Mouse (Mus musculus): ENCODE measurements around the gene Ece1. TPM values are rescaled to one million over a fixed set of nuclear protein-coding genes. Genes with fewer than 3 reads are reported as not detected.
"Not testable (repeated sequence)": the region's sequence is repeated elsewhere in the genome, so short reads cannot be mapped to it uniquely, and the experiment has no call there.

Gene Ece1
- total RNA-seq (2021) = 10 to 100 TPM; 55.7 to 67.8 TPM
- long read RNA-seq, partial matches to known transcripts = 3 of 21 reads
- long read RNA-seq, other reads (novel, unspliced or antisense) = 18 of 21 reads

DNA sequence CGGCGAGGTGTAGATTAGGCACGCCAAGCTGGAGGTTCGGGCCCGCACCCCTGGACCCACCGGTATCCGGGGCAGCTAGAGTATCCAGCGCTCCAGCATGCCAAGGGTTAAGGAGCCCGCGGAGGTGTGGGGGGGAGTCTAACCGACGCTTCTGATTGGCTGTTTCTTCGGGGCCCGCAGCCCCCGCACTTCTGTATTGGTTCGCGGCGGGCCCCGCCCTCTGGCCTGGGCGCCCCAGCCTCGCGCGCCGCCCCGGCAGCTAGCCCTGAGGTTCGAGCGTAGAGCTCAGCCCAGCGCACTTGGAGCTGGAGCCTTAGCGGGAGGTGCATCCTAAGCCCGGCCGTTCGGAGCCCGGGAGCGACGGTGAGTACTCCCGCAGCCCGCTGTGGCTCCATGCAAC lies at the start of gene Ece1:
Gene Ece1 (plus strand): TSS at position 219 of the 400 bp plus-strand sequence.
- peak; percentile 88 to 91 for DNase-seq (ENCODE audit: low spot score in 2 of 2)

DNA sequence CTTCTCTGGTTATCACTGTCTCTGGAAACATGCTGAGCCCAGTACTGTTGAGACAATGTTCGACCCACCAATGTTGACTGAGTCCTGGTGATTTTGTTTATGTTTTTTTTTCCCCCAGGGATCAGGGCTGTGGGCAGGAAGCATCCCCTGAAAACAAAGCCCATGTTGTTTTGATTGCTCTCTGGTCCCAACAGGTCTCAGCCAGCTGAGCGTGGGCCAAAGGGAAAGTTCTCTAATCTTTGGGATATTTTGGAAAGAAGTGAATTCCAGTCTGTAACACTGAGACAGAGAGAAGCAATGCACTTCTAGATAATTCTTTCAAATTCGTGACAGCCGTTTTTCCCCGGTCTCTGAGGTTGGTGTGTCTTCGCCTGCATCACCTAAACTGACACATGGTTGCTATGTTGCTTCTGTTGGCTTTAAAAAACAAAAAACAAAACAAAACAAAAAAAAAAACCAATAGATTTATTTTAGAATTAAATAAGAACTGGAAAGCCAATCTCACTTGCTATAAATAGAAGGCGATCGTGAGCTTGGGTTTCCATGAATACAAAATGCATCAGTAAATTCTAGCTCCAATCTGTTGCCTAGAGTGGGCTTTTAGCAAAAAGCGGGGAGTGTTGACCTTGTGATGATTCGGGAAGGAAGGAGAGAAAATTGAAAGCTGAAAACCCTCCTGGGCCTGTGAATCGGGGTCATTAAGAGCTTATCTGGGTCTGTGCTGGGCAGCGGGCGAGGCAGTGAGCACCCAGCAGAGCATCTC lies 48.9 kb upstream of the Ece1 start:
- no peak for DNase-seq (ENCODE audit: low spot score in 2 of 2)

DNA sequence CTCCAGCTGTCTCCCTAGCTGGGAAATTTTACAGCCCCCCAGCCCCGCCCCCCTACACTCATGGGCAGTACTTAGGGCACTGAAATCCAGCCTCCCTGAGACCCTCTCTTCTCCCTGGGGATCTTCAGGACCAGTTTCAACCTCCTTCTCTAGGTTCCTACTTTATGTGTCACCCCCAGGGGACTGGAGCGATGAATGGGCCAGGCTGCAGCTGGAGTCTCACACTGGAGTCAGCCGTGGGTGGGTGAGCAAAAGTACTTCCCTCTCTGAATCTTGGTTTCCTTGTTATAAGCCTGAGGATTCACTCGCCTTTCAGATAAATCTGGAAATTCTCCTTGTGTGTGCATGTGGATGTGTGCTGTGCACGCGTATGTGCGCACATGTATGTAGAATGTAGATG lies 47.9 kb upstream of the Ece1 start:
- DNase-seq (ENCODE audit: low spot score in 2 of 2) = no peak

DNA sequence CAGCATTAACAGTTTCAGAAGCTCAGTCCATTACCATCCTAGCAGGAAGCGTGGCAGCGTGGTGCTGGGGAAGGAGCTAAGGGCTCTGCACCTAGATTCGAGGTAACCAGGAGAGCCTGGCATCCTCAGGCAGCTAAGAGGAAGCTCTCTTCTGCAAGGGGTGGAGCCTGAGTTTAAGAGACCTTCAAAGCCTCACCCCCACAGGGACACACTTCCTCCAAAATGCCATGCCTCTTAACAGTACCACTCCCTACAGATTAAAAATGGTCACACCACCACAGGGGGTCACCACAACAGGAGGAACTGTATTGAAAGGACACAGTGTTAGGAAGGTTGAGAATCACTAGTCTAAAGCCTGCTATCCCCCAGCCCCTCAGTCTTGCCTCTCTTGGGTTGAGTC lies 46.6 kb upstream of the Ece1 start:
- no peak for DNase-seq (ENCODE audit: low spot score in 2 of 2)

DNA sequence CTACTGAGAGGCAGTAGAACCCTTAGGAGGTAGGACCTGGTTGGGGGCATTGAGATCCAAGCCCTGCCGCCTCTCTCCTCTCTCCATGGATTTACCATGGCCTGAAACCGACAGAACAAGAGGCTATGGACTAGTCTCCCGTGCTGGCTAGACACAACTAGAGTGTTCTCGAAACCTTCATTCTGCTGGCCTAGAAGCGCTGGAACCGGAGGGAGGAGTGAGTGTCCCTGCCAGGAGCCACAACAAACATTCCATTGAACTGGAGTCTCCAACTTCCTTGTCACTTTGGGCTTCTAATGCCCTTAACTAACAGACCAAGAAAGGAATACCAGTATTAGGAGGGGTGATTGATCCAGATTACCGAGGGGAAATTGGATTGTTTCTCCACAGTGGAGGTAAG lies 45.8 kb upstream of the Ece1 start:
- no peak for DNase-seq (ENCODE audit: low spot score in 2 of 2)

DNA sequence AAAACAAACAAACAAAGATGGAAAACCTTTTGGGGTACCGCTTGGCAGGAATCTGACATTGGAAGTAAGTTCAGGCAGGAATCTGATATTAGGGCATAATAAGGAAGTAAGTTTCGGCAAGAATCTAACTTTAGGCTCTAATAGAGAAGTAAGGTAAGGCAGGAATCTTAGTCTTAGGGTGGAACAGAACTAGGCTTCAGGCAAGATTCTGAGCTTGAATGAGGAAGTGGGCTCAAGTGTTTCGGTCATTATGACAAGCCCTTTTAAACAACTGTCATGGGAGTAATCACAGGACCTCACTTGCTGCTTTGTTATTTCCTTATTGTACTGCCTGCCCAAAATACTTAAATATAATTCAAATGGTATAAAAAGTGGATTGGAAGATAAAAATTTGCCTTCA lies 43.7 kb upstream of the Ece1 start:
- DNase-seq (ENCODE audit: low spot score in 2 of 2) = no peak

DNA sequence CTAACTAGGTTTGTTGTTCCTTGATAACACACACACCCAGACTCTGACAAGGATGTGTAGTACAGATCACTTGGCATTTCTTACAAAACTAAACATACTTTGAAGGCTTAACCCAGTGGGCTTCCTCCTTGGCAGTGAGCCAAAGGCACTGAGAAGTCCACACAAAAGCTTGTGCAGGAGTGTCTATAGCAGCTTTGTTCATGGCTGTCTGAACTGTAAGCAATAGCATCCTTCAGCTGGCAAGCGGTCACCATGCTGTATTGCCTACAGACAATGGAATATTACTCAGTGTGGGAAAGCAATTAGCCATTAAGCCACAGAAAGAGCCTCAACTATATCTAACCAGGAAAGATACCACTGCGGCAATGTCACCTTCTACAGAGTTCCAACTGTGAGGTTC lies 42.5 kb upstream of the Ece1 start:
- no peak for DNase-seq (ENCODE audit: low spot score in 2 of 2)

DNA sequence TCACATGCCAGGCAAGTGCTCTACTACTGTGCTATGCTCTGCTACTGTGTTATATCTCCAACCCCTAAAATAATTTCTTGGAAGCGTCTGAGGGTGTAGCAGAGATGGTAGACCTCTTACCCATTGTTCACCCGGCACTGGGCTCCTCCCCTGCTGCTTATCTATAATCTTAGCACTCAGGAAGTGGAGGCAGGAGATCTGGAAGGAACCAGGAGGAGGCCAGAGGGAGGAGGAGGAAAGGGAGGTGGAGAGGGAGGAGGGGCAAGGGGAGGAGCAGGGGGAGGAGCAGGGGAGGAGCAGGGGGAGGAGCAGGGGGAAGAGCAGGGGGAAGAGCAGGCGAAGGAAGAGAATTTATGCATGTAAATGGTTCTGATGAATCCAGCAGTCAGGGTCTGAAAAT lies 41.3 kb upstream of the Ece1 start:
- no peak for DNase-seq (ENCODE audit: low spot score in 2 of 2)

DNA sequence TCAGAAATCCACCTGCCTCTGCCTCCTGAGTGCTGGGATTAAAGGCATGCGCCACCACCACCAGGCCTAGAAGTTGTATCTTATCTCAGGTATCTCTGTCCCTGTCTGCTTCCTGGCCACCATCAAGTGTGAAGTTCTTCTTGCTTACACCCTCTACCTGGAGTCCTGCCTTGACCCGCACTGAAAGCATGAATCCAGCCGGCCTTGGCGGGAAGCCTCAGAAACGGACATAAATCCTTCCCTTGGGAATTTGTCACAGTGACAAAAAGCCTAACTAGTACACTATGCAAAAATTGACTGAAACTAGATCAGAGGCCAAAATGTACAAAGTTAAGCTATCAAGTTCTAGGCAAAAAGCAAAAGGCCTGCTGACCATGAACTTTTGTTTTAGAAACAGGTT lies 39.5 kb upstream of the Ece1 start:
- DNase-seq (ENCODE audit: low spot score in 2 of 2) = no peak

DNA sequence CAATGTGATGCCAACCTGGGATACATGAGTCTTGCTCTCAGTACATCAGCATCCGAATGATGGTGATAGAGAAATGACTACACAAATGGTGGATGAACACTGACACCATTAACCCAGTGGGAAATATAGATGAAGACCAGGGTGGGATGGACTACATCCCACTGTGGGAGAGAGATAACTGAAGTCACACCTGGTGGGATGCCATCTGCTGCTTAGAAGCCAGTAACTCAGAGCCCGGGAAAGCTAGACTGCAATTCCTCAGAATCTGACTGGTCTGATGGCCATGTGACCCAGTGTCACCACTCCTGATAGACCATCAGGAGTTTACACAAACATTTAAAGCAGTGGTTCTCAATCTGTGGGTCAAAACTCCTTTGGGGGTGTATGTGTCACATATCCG lies 38.5 kb upstream of the Ece1 start:
- DNase-seq (ENCODE audit: low spot score in 2 of 2) = no peak

DNA sequence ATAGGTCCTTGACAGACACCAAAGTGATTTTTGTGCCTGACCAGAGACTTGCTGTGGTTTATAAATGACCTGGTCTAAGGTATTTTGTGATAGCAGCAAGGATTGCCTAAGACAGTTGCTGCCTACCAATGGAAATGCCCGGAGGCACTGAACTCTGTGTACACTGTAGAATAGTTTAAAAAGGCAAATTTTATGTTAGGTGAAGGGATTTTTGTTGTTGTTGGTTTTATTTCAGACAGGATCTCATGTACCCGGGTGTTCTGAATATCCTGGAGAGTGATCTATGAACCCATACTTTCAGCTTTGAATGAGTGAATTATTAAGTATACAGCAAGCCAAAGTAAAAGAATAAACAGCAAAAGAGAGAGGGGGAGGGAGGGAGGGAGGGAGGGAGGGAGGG lies 37.2 kb upstream of the Ece1 start:
- no peak for DNase-seq (ENCODE audit: low spot score in 2 of 2)

DNA sequence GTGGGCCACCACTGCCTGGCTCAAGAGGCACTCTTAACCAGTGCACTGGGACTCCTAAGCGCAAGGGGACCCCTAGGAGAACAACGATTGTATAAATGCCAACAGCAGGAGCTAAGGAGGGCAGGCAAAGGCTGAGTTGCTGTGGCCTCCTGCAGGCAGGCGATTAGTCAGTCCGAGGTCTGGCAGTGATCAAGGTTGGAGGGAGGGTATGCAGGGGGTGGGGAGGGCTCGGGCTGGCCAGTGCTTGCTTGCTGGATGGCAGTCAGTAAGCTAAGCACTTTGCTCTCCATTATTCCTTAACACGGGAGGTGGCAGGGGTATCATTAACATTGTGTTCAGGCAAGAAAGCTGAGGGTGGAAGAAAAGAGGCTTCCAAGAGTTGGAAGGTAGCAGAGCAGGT lies 31.7 kb upstream of the Ece1 start:
- no peak for DNase-seq (ENCODE audit: low spot score in 2 of 2)

DNA sequence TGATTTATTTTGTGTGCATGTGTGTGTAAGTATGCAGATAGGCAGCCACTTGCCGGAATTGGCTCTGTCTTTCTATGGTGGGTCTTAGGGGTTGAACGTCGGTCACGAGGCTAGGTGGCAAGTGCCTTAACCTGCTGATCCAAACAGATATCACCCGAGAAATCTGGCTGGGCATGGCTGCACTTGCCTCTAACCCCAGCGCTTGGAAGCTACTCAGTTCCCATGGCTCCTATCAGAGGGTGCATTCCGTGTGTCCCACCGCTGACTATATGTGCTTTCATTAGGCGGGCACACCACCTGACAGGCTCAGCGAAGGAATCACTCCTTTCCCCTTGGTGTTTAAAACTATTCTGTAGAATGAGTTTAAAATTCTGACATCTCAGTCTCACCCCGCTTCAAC lies 30.4 kb upstream of the Ece1 start:
- no peak for DNase-seq (ENCODE audit: low spot score in 2 of 2)

DNA sequence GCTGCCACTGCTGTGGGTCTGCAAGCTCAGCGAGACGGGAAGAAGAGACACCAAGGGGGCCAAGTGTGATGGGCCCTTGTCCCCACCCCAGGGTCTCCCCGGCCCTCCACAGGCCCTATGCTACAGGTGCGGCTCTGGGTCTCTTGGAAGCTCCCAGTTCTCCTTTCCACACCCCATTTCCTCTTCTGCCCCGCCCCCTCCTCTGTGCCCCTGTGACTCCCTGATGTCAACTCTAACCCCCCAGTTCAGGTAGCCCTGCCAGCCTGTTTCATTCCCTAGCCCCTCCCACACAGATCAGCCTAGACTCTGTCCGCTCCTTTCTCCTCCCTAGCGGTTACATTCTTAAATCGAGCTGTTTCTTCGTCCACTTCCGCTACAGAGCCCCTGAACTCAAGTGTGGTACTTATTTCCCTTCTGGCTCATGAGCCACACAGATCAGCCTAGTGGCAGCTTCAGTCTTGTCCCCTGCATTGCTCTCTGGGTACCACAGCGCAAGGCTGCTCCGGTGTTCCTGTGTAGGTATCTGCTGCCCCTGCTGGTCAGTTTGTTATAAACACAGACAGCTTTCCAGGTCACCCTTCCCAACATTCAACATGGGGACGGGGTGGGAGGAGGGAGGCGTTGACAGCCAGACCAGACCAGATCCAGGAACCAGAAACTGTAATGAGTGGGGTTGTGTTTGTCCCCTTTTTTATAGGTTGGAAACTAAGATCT lies 26.3 kb upstream of the Ece1 start:
- peak; percentile 82 to 88 for DNase-seq (ENCODE audit: low spot score in 2 of 2)

DNA sequence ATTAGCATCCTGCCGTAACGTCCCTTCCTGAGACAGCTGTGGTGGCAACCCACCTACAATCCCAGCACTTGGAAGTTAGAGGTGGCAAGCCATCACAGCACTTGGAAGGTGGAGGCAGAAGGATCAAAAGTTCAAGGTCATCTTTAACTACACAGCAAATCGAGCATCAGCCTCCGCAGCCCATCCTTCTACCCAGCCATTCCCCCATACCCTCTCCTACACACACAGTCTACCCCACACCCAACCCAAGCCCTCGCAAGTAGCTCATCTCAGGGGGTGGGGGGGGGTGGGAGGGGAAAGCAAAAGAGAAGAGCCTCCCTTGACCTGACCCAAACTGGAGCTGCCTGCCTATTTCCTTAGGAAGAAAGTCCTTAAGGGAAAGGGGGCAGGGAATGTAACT lies 25.3 kb upstream of the Ece1 start:
- no peak for DNase-seq (ENCODE audit: low spot score in 2 of 2)

DNA sequence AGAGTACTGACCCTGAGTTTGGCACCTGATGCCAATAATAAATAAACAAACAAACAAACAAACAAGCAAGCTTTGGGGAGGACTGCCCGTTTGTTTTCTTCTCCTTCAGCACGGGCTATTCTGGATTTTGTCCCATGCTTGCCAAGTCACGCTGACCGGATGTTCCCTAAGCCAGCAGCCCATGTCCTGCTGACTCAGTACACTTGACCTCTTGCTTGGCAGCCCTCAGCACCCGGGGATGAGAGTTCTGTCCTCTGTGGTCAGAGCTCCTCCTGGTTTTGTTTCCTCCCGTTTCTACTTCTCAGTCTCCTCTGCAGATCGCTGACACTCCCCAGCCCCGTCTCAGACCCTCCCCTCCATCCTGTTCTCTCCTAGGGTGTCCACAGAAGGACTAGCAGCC lies 24.2 kb upstream of the Ece1 start:
- DNase-seq (ENCODE audit: low spot score in 2 of 2) = no peak

DNA sequence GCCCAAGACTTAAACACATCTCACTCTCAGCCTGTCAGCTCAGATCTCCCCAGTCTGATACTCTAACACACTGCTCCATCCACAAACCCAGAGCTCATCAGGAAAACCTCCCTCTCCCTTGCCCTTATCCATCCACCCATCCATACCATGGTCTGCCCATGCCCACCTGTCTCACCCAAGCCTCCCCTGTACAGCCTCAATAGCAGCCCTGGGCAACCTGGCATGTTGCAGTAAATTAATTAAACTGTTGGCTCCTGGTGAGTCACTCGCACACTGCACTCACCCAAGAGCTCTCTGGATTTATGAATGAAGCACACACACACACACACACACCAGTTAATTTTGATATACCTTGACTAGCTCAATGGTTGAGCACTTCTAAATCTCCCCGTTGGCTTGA lies 23.2 kb upstream of the Ece1 start:
- DNase-seq (ENCODE audit: low spot score in 2 of 2) = no peak

DNA sequence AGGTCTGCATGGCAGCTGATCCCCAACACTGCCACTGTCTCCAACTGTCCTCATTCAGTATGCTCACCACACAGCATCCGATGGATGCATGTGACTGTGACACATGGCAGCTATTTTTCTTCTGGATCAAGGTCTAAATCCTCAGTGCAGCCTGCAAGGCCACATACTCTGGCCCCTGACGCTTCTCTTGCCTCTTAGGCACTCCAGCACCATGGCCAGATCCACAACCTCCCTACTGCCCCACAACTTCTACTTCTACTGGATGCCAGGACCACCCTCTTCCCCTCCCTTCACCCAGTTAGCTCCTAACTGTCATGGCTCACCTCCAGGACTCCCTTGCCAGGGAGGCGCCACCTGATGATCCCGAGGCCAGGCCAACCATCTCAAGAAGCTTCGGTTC lies 22.6 kb upstream of the Ece1 start:
- no peak for DNase-seq (ENCODE audit: low spot score in 2 of 2)

DNA sequence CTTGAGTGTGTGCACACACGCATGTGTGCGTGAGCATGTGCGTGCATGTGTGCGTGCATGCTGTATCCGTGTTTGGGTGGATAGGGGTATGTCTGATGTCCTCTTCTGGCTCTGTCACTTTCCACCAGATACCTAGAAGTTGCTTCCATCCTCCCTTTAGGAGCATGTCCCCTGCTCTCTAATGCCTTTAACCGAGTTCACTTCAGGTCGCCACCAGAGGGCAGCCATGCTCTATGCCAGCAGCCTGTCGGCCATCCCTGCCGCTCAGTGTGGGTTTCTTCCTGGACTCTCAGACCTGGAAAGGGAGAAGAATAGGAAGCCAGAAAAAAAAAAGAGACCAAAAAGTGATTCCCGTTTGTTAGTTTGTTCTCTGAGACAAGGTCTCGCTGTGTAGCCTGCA lies 17.4 kb upstream of the Ece1 start:
- peak; percentile 76 to 85 for DNase-seq (ENCODE audit: low spot score in 2 of 2)

DNA sequence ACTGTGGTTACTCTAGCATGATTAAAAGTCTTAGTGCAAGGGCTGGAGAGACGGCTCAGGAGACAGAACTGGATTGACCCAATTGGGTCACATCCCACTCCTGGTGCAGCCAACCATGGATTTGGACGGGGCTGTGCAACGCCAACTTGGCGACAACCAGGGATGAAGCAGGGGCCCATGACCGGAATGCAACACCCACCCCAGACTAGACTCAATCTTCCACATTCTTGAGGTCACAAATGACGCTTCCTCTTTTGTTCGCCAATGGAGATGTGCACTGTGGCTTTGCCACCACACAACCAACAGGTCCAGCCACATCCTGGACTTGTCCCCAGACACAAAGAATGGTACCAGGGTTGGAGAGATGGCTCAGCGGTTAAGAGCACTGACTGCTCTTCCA lies 14.4 kb upstream of the Ece1 start:
- DNase-seq (ENCODE audit: low spot score in 2 of 2) = not testable (repeated sequence)

DNA sequence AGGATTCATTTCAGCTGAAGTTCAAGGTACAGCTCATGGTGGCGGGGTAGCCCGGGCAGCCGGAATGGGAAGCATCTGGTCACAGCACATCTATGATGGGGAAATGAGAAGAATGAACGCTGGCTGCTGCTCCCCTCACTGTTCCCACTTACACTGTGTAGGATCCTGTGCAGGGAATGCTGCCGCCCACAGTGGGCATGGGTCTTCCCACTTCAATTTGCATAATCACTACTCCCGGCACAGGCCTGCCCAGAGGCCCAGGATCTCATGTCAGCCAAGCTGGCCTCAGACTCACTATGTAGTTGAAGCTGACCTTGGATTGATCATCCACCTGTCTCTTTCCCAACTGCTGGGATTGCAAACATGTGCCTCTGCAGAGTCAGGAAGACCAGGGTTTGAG lies 11.9 kb upstream of the Ece1 start:
- no peak for DNase-seq (ENCODE audit: low spot score in 2 of 2)

DNA sequence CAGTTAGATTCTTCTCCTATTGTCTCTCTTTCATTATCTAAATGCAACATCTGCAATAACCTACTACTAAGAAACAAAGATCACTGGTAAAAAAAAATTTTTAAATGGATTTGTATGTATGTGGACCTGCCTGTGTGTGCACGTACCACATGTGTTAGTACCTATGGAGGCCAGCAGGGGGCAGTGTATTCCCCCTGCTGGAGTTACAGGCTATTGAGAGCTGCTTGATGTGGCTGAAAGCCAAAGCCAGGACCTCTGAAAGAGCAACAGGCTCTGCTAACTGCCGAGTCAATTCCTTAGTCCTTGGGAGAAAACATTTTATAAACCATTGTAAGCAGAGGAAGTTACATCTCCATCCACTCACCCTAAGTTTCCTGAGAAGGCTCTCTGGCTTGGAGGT lies 10.6 kb upstream of the Ece1 start:
- peak; percentile 46 to 59 for DNase-seq (ENCODE audit: low spot score in 2 of 2)

DNA sequence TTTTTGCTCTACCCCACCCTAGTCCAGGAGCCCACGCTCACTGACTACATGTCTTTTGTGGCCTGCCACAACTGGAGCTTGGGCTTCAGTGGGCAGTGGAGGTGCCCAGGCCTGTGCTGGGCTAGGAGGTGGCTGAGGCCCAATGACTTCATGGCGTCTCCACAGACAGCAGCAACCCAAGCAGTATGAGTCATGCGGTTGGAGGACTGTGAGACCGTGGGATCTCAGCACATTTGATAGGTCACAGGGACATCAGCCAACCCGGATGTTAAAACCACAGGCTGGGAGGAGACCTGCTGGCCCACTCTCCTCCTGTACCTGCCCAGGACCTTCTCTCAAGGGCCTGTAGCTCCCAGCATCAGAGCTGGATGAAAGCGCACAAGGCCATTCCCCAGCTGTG lies 8.2 kb upstream of the Ece1 start:
- no peak for DNase-seq (ENCODE audit: low spot score in 2 of 2)

All from layer of hippocampus, postnatal 10 days (tissue).